Mouse (Mus musculus): ENCODE data around the gene Spryd3. TPM values are rescaled to one million over a fixed set of nuclear protein-coding genes. Genes with fewer than 3 reads are reported as not detected.
A peak's percentile ranks its signal among the peaks of the same experiment; 100 is the strongest.

Spryd3 gene
- total and polyA plus RNA-seq, 3 experiments: 13.4 to 23.1 (median 14.2) TPM

GRCm38 (mm10) chr15:102114651-102115260 is 21.3 kb downstream of the Spryd3 start:
- H3K36me3 ChIP-seq (ENCODE audit: control insufficient read depth, insufficient read depth, low read length): peaks cover 31% of the 10 kb centered on the region
- TF ChIP-seq CTCF (IDR thresholded peaks at IDR 0.05): no peak
- 0 out of 2 replicates have a peak, but pooled peaks have one; percentile 8 for TF ChIP-seq POLR2A (IDR thresholded peaks at IDR 0.05; ENCODE audit: insufficient read depth, low read depth, low read length)
- TF ChIP-seq EP300 (IDR thresholded peaks at IDR 0.05; ENCODE audit: insufficient read depth, low read depth, low read length): no peak
- H3K27me3 ChIP-seq (ENCODE audit: control insufficient read depth, insufficient read depth, low read length): no peaks in the 10 kb centered on the region
- H3K79me2 ChIP-seq (replicated peaks; ENCODE audit: control insufficient read depth, insufficient read depth, low read length): no peaks in the 10 kb centered on the region
- peak in 1 of 2 experiments; percentile 23 for DNase-seq
- 59% methylated on average over 7 of the region's 7 CpGs for WGBS
- no peak overlapping the region for H3K4me3 ChIP-seq
- no peak overlapping the region for H3K9ac ChIP-seq (ENCODE audit: low read depth, low read length)
- no peak overlapping the region for H3K27ac ChIP-seq
- intact Hi-C loops (cut with DNase I): loop anchor here (10.0 kb wide), 1 partner anchor 110 kb away; no protein-coding TSS in a partner anchor
- H3K4me1 ChIP-seq (ENCODE audit: control insufficient read depth, insufficient read depth, low read length): peaks cover 23% of the 10 kb centered on the region

- H3K4me3 ChIP-seq: no peak overlapping the region
- H3K9ac ChIP-seq (ENCODE audit: low read depth, low read length): no peak overlapping the region
- TF ChIP-seq EP300 (IDR thresholded peaks at IDR 0.05; ENCODE audit: insufficient read depth, low read depth, low read length): no peak
- TF ChIP-seq POLR2A (IDR thresholded peaks at IDR 0.05; ENCODE audit: insufficient read depth, low read depth, low read length): no peak
- no peak for TF ChIP-seq CTCF (IDR thresholded peaks at IDR 0.05)
- H3K4me1 ChIP-seq (ENCODE audit: control insufficient read depth, insufficient read depth, low read length): peaks cover 17% of the 10 kb centered on the region
- WGBS: 70% methylated on average over 4 of the region's 4 CpGs
- intact Hi-C loops (cut with DNase I): loop anchor here (10.0 kb wide), 1 partner anchor 111 kb away; no protein-coding TSS in a partner anchor
- H3K79me2 ChIP-seq (replicated peaks; ENCODE audit: control insufficient read depth, insufficient read depth, low read length): no peaks in the 10 kb centered on the region
- no peak overlapping the region for H3K27ac ChIP-seq
- no peaks in the 10 kb centered on the region for H3K27me3 ChIP-seq (ENCODE audit: control insufficient read depth, insufficient read depth, low read length)
- DNase-seq: peak in 1 of 2 experiments; percentile 20
- H3K36me3 ChIP-seq (ENCODE audit: control insufficient read depth, insufficient read depth, low read length): peaks cover 35% of the 10 kb centered on the region
These were observed 22.4 kb downstream of the Spryd3 start for GRCm38 (mm10) chr15:102113674-102114073.

GRCm38 (mm10) chr15:102112827-102113226 is 23.2 kb downstream of the Spryd3 start:
- H3K27me3 ChIP-seq (ENCODE audit: control insufficient read depth, insufficient read depth, low read length): no peaks in the 10 kb centered on the region
- DNase-seq: no peak

GRCm38 (mm10) chr15:102112181-102112580 is 23.9 kb downstream of the Spryd3 start:
- Histone ChIP-seq H3K79me2 (replicated peaks; ENCODE audit: control insufficient read depth, insufficient read depth, low read length) (no peaks in the 10 kb centered on the region), H3K36me3 (ENCODE audit: control insufficient read depth, insufficient read depth, low read length) (peaks cover 50% of the 10 kb centered on the region), H3K27ac (no peak overlapping the region), H3K4me1 (ENCODE audit: control insufficient read depth, insufficient read depth, low read length) (peaks cover 27% of the 10 kb centered on the region), H3K27me3 (ENCODE audit: control insufficient read depth, insufficient read depth, low read length) (no peaks in the 10 kb centered on the region), H3K4me3 (no peak overlapping the region), H3K9ac (ENCODE audit: low read depth, low read length) (no peak overlapping the region)
- intact Hi-C loops (cut with DNase I): loop anchor here (10.0 kb wide), 1 partner anchor 113 kb away; no protein-coding TSS in a partner anchor
- peak in 1 of 2 experiments; percentile 34 for DNase-seq
- WGBS: 90% methylated on average over 6 of the region's 6 CpGs
- TF ChIP-seq POLR2A (IDR thresholded peaks at IDR 0.05; ENCODE audit: insufficient read depth, low read depth, low read length): no peak
- TF ChIP-seq EP300 (IDR thresholded peaks at IDR 0.05; ENCODE audit: insufficient read depth, low read depth, low read length): no peak
- no peak for TF ChIP-seq CTCF (IDR thresholded peaks at IDR 0.05)

More at GRCm38 (mm10) chr15:102112827-102113226, 23.2 kb downstream of the Spryd3 start:
- peaks cover 22% of the 10 kb centered on the region for H3K4me1 ChIP-seq (ENCODE audit: control insufficient read depth, insufficient read depth, low read length)
- no peak overlapping the region for H3K9ac ChIP-seq (ENCODE audit: low read depth, low read length)
- H3K27ac ChIP-seq: no peak overlapping the region
- WGBS: 60% methylated on average over 8 of the region's 8 CpGs
- TF ChIP-seq EP300 (IDR thresholded peaks at IDR 0.05; ENCODE audit: insufficient read depth, low read depth, low read length) (no peak), CTCF (IDR thresholded peaks at IDR 0.05) (no peak), POLR2A (IDR thresholded peaks at IDR 0.05; ENCODE audit: insufficient read depth, low read depth, low read length) (no peak)
- H3K4me3 ChIP-seq: no peak overlapping the region
- no peaks in the 10 kb centered on the region for H3K79me2 ChIP-seq (replicated peaks; ENCODE audit: control insufficient read depth, insufficient read depth, low read length)
- peaks cover 43% of the 10 kb centered on the region for H3K36me3 ChIP-seq (ENCODE audit: control insufficient read depth, insufficient read depth, low read length)
- intact Hi-C loops (cut with DNase I): loop anchor here (10.0 kb wide), 1 partner anchor 112 kb away; no protein-coding TSS in a partner anchor

- 57% methylated on average over 11 of the region's 11 CpGs for WGBS
- Histone ChIP-seq H3K4me3 (no peak overlapping the region), H3K36me3 (ENCODE audit: control insufficient read depth, insufficient read depth, low read length) (peaks cover 52% of the 10 kb centered on the region), H3K27ac (no peak overlapping the region), H3K4me1 (ENCODE audit: control insufficient read depth, insufficient read depth, low read length) (peaks cover 24% of the 10 kb centered on the region), H3K9ac (ENCODE audit: low read depth, low read length) (no peak overlapping the region), H3K27me3 (ENCODE audit: control insufficient read depth, insufficient read depth, low read length) (no peaks in the 10 kb centered on the region), H3K79me2 (replicated peaks; ENCODE audit: control insufficient read depth, insufficient read depth, low read length) (no peaks in the 10 kb centered on the region)
- TF ChIP-seq EP300 (IDR thresholded peaks at IDR 0.05; ENCODE audit: insufficient read depth, low read depth, low read length) (no peak), POLR2A (IDR thresholded peaks at IDR 0.05; ENCODE audit: insufficient read depth, low read depth, low read length) (no peak), CTCF (IDR thresholded peaks at IDR 0.05) (no peak)
- peak; percentile 26 to 53 for DNase-seq
- intact Hi-C loops (cut with DNase I): loop anchor here (10.0 kb wide), 1 partner anchor 113 kb away; no protein-coding TSS in a partner anchor
These were observed 24.6 kb downstream of the Spryd3 start for GRCm38 (mm10) chr15:102111495-102111829.
